Mouse (Mus musculus): ENCODE data around the gene Pgs1. TPM values are rescaled to one million over a fixed set of nuclear protein-coding genes. Genes with fewer than 3 reads are reported as not detected.

Pgs1 gene
- 89.1 and 89.5 TPM in 2 replicates for polyA plus RNA-seq (2012; rRNA removed)

- Histone ChIP-seq H3K27me3 (ENCODE audit: control insufficient read depth, insufficient read depth, low read length) (no peaks in the 10 kb centered on the region), H3K4me3 (ENCODE audit: control insufficient read depth, insufficient read depth, low read length) (peak within 1 kb of the TSS; percentile 95), H3K27ac (ENCODE audit: control insufficient read depth, insufficient read depth, low read length) (no peak within 1 kb of the TSS), H3K36me3 (ENCODE audit: control insufficient read depth, insufficient read depth, low read length) (no peaks in the 10 kb centered on the region), H3K4me1 (replicated peaks; ENCODE audit: control insufficient read depth, insufficient read depth, low read length) (peaks cover 27% of the 10 kb centered on the region)
- DNase-seq = peak; percentile 92
- peak; percentile 84 for TF ChIP-seq POLR2A (IDR thresholded peaks at IDR 0.05; ENCODE audit: control insufficient read depth, extremely low read depth, insufficient read depth, low read length, poor library complexity)
- no peak for TF ChIP-seq CTCF (IDR thresholded peaks at IDR 0.05; ENCODE audit: borderline replicate concordance, control insufficient read depth, extremely low read depth, insufficient read depth, low read length, poor library complexity)
- 7% methylated on average over 51 of the region's 51 CpGs for WGBS
Observed at GRCm38 (mm10) chr11:117986126-117987031, at the start of gene Pgs1. Gene Pgs1 (plus strand): TSS chr11:117986292.

GRCm38 (mm10) chr11:117939004-117939730 is 46.9 kb upstream of the Pgs1 start:
- no peak for TF ChIP-seq CTCF (IDR thresholded peaks at IDR 0.05; ENCODE audit: borderline replicate concordance, control insufficient read depth, extremely low read depth, insufficient read depth, low read length, poor library complexity)
- TF ChIP-seq POLR2A (IDR thresholded peaks at IDR 0.05; ENCODE audit: control insufficient read depth, extremely low read depth, insufficient read depth, low read length, poor library complexity) = no peak
- no peak for DNase-seq
- H3K27ac ChIP-seq (ENCODE audit: control insufficient read depth, insufficient read depth, low read length) = no peak overlapping the region
- 88% methylated on average over 4 of the region's 4 CpGs for WGBS
- H3K4me1 ChIP-seq (replicated peaks; ENCODE audit: control insufficient read depth, insufficient read depth, low read length) = peaks cover 46% of the 10 kb centered on the region
- no peaks in the 10 kb centered on the region for H3K27me3 ChIP-seq (ENCODE audit: control insufficient read depth, insufficient read depth, low read length)
- no peaks in the 10 kb centered on the region for H3K36me3 ChIP-seq (ENCODE audit: control insufficient read depth, insufficient read depth, low read length)
- no peak overlapping the region for H3K4me3 ChIP-seq (ENCODE audit: control insufficient read depth, insufficient read depth, low read length)

GRCm38 (mm10) chr11:117939741-117940285 is 46.3 kb upstream of the Pgs1 start:
- DNase-seq = no peak
- WGBS = 58% methylated on average over 7 of the region's 7 CpGs
- Histone ChIP-seq H3K4me3 (ENCODE audit: control insufficient read depth, insufficient read depth, low read length) (no peak overlapping the region), H3K4me1 (replicated peaks; ENCODE audit: control insufficient read depth, insufficient read depth, low read length) (peaks cover 39% of the 10 kb centered on the region), H3K27ac (ENCODE audit: control insufficient read depth, insufficient read depth, low read length) (no peak overlapping the region), H3K27me3 (ENCODE audit: control insufficient read depth, insufficient read depth, low read length) (no peaks in the 10 kb centered on the region), H3K36me3 (ENCODE audit: control insufficient read depth, insufficient read depth, low read length) (no peaks in the 10 kb centered on the region)
- TF ChIP-seq POLR2A (IDR thresholded peaks at IDR 0.05; ENCODE audit: control insufficient read depth, extremely low read depth, insufficient read depth, low read length, poor library complexity) (no peak), CTCF (IDR thresholded peaks at IDR 0.05; ENCODE audit: borderline replicate concordance, control insufficient read depth, extremely low read depth, insufficient read depth, low read length, poor library complexity) (no peak)

GRCm38 (mm10) chr11:117940881-117941280 is 45.2 kb upstream of the Pgs1 start:
- peaks cover 29% of the 10 kb centered on the region for H3K4me1 ChIP-seq (replicated peaks; ENCODE audit: control insufficient read depth, insufficient read depth, low read length)
- WGBS = 97% methylated on average over 6 of the region's 6 CpGs
- no peak for DNase-seq
- H3K4me3 ChIP-seq (ENCODE audit: control insufficient read depth, insufficient read depth, low read length) = no peak overlapping the region
- no peak overlapping the region for H3K27ac ChIP-seq (ENCODE audit: control insufficient read depth, insufficient read depth, low read length)
- no peaks in the 10 kb centered on the region for H3K27me3 ChIP-seq (ENCODE audit: control insufficient read depth, insufficient read depth, low read length)
- no peaks in the 10 kb centered on the region for H3K36me3 ChIP-seq (ENCODE audit: control insufficient read depth, insufficient read depth, low read length)
- TF ChIP-seq POLR2A (IDR thresholded peaks at IDR 0.05; ENCODE audit: control insufficient read depth, extremely low read depth, insufficient read depth, low read length, poor library complexity) (no peak), CTCF (IDR thresholded peaks at IDR 0.05; ENCODE audit: borderline replicate concordance, control insufficient read depth, extremely low read depth, insufficient read depth, low read length, poor library complexity) (no peak)

GRCm38 (mm10) chr11:117941325-117941834 is 44.7 kb upstream of the Pgs1 start:
- Histone ChIP-seq H3K27me3 (ENCODE audit: control insufficient read depth, insufficient read depth, low read length) (no peaks in the 10 kb centered on the region), H3K4me1 (replicated peaks; ENCODE audit: control insufficient read depth, insufficient read depth, low read length) (peaks cover 25% of the 10 kb centered on the region), H3K36me3 (ENCODE audit: control insufficient read depth, insufficient read depth, low read length) (no peaks in the 10 kb centered on the region), H3K27ac (ENCODE audit: control insufficient read depth, insufficient read depth, low read length) (no peak overlapping the region), H3K4me3 (ENCODE audit: control insufficient read depth, insufficient read depth, low read length) (no peak overlapping the region)
- no peak for TF ChIP-seq CTCF (IDR thresholded peaks at IDR 0.05; ENCODE audit: borderline replicate concordance, control insufficient read depth, extremely low read depth, insufficient read depth, low read length, poor library complexity)
- no peak for TF ChIP-seq POLR2A (IDR thresholded peaks at IDR 0.05; ENCODE audit: control insufficient read depth, extremely low read depth, insufficient read depth, low read length, poor library complexity)
- WGBS = 83% methylated on average over 8 of the region's 8 CpGs
- DNase-seq = no peak

- TF ChIP-seq POLR2A (IDR thresholded peaks at IDR 0.05; ENCODE audit: control insufficient read depth, extremely low read depth, insufficient read depth, low read length, poor library complexity) (no peak), CTCF (IDR thresholded peaks at IDR 0.05; ENCODE audit: borderline replicate concordance, control insufficient read depth, extremely low read depth, insufficient read depth, low read length, poor library complexity) (no peak)
Observed at GRCm38 (mm10) chr11:117941848-117942247, 44.2 kb upstream of the Pgs1 start.

More at GRCm38 (mm10) chr11:117941848-117942247, 44.2 kb upstream of the Pgs1 start:
- no peak for DNase-seq
- no peak overlapping the region for H3K4me3 ChIP-seq (ENCODE audit: control insufficient read depth, insufficient read depth, low read length)
- 82% methylated on average over 4 of the region's 4 CpGs for WGBS
- no peaks in the 10 kb centered on the region for H3K27me3 ChIP-seq (ENCODE audit: control insufficient read depth, insufficient read depth, low read length)
- peaks cover 26% of the 10 kb centered on the region for H3K4me1 ChIP-seq (replicated peaks; ENCODE audit: control insufficient read depth, insufficient read depth, low read length)
- no peaks in the 10 kb centered on the region for H3K36me3 ChIP-seq (ENCODE audit: control insufficient read depth, insufficient read depth, low read length)
- H3K27ac ChIP-seq (ENCODE audit: control insufficient read depth, insufficient read depth, low read length) = no peak overlapping the region

Data from thymus, adult 2 months (tissue).